Mouse (Mus musculus): Measurements from ENCODE around the gene Mthfd1. TPM values are rescaled to one million over a fixed set of nuclear protein-coding genes. Genes with fewer than 3 reads are reported as not detected.
A peak's percentile ranks its signal among the peaks of the same experiment; 100 is the strongest.

Gene Mthfd1
- total RNA-seq, 4 experiments from 2014 or later, result 42.5 to 45.2 (median 42.9) TPM

DNA sequence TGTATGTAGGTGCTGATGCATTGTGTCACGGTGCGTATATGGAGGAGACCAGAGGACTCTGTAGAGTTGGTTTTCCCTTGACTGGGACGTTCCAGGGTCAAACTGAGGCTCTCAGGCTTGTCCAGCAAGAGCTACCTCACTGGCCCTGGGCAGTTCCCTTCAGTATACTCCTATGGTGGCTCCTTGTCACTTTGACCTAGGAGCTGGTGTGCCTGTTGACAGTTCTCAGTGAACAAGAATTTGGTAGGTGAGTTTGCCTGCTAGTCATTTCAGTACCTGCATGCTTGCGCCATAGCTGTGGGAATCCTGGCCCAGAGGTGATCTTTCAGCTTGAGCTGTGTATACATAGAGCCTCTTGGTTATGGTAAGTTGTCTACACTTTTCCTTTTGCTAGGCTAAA lies 7.8 kb downstream of the Mthfd1 start:
- DNase-seq (ENCODE audit: low spot score in 2 of 2), result no peak

DNA sequence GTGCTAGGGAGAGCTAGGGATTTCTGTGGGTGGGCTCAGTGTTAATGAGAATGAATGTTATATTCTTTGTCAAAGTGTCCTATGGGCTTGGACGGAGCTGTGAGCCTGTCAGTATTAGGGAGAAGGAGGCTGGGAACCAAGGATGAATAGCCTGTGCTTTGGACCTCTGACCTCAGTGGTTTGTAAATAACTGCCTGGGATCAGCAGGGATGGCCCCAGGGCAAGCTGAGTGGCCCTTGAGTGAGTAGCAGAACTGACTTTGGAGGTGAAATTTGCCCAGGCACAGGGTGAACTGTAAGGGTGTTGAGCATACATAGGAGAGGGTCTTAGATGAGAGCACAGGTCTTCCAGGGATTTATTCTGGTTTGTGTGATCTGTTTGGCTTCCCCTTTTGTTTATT lies 8.8 kb downstream of the Mthfd1 start:
- no peak for DNase-seq (ENCODE audit: low spot score in 2 of 2)

DNA sequence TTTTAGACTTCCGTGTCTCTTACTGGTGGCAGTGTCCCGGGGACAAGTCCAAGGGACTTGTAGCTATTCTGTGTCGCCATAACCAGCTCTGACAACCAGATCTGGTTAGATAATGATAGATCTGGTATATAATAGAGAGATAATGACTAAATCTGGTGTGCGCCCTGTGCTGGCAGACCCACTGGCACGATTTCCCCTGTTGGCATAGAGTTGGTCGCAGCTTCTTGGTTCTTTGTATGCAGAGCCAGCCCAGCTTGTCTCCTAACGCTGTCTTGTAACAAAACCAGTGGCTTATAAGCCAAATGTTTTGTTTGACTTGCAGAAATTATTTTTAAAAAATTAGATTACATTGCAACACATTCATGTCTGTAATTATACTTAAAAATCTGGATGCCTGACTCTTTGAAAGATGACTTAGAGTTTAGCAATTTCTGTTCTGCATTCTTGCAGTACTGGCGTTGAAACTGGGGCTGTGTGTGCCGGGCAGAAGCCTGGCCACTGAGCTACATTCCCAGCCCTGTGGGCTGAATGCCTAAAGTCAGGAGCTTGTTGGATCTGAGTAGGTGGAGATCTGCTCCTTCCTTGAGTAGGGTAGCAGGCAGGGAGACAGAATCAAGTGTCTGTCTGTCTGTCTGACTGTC lies 9.3 kb downstream of the Mthfd1 start:
- DNase-seq (ENCODE audit: low spot score in 2 of 2), result peak in 1 of 2 experiments; percentile 37

DNA sequence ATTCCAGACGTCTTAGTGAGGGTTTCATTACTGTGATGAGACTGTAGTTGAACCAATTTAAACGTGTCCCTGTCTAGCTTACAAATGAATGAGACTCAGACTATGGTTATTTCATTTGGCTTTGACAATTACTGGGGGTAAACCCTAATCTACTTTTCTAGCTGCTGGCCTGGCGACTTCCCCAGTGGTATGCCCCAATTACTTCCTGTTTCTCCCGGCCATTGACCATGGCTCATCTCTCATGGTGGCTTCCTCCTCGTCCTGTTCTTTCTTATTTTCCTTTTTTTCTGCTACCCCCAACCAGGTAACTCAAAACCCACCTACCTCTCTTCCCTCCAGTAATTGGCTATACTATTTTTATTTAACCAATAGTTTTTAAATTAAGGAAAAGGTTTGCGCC lies 9.9 kb downstream of the Mthfd1 start:
- no peak for DNase-seq (ENCODE audit: low spot score in 2 of 2)

DNA sequence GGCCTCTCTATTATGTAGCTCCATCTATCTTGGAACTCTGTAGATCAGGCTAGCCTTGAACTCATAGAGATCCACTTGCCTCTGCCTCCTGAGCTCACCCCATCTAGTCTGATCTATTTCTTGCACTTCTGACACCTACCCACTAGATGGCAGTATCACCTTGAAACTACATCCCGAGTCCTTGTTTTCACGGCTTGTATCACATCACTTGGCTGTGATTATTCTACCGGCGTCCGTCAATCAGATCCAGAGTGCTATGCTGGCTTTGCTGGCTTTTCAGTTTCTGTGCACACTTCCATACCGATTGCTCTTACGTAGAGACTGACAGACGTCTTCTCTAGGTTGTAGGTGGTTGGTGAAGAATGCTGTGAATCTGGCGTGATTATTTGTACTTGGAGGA lies 11.8 kb downstream of the Mthfd1 start:
- no peak for DNase-seq (ENCODE audit: low spot score in 2 of 2)

DNA sequence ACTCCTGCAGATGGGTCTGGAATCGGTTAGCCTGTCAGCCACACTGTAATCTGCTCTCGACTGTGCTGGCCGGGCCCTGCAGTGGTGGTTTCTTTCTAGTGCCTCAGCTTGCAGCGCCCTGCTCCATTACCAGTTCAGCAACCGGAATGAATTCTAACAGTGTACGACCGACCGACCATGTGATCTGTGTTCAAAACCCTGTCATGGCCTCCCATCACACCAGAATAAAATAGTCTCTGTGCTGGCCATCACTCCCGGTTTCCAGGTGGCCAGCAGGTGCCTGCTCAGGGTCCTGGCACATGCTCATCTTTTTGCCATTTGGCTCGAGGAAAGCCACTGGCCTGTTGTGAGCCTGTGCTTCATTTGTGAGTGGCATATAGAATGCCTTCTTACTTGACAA lies 13.6 kb downstream of the Mthfd1 start:
- DNase-seq (ENCODE audit: low spot score in 2 of 2), result no peak

DNA sequence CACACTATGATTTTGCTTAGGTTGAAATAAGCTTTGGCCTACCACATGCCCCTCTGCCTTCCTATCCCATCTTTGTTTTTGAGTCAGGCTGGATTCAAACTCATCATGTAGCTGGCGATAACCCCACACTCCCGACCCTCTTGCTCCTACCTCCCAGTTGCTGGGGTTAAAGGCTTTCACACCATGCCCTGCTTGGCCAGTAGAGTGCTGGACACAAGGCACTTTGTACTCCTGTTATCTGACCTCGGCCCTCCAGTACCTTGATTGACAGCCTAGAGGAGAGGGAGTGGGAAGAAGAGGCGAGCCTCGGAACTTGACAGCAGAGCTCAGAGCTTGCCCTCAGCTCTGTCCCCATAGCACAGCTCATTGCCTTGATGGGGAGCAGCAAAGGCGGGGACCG lies 14.1 kb downstream of the Mthfd1 start:
- DNase-seq (ENCODE audit: low spot score in 2 of 2), result no peak

DNA sequence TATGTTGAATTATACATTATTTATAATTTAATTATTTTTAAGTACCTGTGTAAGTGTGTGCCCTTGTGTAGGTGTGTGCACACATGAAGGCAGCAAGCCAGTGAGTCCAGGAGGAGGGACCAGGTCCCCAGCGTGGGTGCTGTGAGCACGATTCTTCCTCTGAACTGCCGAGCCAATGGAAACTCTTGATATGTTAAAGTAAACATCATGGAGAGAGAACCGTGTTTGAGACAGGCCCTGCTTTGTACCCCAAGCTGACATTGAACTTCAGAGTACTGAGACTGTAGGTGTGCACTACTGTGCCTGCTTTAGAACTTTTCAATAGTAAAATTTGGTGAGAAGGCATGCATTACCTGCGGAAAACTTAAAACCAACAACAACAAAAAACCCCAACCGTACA lies 16.4 kb downstream of the Mthfd1 start:
- no peak for DNase-seq (ENCODE audit: low spot score in 2 of 2)

DNA sequence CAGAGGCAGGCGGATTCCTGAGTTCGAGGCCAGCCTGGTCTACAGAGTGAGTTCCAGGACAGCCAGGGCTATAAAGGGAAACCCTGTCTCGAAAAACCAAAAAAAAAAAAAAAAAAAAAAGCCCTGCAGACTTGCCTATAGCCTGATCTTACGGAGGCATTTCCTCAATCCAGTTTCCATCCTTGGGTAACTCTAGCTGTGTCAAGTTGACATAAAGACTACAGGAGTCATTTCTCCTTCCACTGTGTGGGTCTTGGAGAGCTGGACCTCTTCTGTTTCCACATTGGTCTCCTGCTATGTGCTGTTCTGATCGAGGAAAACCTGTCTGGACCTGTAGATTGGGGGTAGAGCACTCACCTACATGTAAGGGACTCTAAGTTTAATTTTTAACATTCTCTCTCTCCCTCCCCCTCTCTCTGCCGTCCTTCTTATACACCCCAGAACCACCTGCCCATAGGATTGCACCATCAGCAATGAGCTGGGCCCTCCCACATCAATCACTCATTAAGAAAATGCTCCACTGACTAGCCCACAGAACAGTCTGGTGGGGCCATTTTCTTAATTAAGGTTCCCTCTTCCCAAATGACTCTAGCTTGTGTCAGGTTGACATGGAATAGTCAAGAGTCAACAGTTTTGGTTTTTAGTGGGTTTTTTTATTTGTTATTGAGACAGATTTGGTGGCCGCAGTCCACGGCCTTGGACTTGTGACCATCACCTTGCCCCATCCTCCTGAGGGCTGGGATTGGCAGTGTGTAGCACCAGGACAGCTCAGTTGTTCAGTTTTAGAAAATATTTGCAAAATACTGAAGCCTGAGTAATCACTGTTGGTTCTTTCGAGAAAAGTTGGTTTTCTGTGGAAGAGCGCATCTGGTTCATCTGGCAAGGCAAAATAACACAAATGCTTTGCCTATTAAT lies 17.8 kb downstream of the Mthfd1 start:
- no peak for DNase-seq (ENCODE audit: low spot score in 2 of 2)

DNA sequence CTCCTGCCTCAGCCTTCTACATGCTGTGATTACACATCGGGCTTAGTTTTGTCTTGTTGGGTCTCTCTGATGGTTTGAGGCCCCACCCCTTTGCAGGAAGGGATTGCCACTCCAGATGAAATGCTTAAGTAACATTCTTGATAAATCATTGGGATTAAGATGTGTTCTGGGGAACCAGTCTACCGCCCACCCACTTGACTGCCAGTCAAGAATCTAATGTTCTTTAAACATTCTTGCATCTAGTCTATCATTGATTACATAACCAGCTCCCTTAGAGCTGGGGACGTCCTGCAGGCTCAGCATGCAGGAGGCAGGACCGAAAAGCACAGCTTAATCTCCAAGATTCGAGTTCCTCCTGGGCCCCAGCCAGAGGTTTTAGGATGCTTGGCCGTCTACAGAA lies 23.1 kb downstream of the Mthfd1 start:
- DNase-seq (ENCODE audit: low spot score in 2 of 2), result no peak

DNA sequence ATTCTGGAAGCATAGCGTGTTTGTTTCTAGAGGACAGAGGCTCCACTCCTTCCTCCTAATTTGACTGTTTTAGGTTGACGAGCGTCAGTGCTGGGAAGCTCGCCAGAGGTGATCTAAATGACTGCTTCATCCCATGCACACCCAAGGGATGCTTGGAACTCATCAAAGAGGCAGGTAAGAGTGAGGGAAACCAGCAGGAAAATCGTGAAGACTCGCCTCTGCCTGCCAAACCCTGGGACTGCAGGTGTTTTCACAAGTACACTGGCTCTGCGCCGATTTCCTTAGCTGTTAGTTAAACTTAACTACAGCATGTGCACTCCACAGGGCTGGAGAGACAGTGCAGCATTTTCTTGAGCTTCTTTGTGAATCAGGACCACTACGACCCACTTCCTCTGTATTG lies 25.5 kb downstream of the Mthfd1 start:
- peak in 1 of 2 experiments; percentile 55 for DNase-seq (ENCODE audit: low spot score in 2 of 2)

DNA sequence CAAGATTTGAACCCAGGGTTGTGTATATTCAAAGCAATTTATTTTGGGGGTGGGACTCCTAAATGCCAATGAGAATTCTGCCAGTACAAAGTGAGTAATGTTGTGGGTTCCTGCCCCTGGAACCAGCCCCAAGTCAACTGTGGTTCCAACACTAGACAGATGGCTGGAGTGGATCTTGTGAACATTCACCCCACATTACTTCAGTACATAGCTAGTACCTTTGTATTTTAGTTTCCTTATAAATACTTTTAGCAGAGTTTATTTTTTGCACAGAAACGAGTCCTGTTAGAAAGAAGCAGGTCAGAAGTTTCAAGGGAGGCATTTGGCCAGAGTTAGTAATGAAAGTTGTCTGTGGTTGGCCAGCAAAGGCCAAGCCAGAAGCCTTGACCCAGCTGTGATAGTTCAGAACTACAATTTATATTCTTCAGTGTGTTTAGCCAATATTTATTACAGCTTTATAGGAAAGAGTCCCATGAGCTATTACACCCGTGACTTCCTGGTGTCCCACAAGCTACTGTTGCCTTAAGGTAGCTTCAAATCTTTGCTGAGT lies 26.1 kb downstream of the Mthfd1 start:
- no peak for DNase-seq (ENCODE audit: low spot score in 2 of 2)

DNA sequence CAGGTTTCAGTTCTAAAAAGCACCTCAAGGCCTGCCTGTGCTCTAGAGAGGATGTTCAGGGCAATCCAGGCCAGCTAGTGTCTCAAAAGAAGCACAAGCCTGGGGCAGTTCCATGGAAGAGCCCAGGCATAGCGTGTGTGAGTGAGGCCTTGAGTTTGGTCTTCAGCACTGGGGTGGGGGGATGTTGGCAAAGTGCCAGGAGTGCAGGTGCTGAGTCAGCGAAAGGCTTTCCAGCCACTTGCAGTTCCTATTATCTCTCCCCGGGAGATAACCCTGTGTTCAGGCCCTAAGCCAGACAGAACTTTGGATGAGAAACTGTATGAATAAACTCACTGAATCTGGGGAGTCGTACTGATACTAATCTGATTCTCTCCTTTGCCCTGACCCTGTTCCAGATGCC lies 27.0 kb downstream of the Mthfd1 start:
- no peak for DNase-seq (ENCODE audit: low spot score in 2 of 2)

DNA sequence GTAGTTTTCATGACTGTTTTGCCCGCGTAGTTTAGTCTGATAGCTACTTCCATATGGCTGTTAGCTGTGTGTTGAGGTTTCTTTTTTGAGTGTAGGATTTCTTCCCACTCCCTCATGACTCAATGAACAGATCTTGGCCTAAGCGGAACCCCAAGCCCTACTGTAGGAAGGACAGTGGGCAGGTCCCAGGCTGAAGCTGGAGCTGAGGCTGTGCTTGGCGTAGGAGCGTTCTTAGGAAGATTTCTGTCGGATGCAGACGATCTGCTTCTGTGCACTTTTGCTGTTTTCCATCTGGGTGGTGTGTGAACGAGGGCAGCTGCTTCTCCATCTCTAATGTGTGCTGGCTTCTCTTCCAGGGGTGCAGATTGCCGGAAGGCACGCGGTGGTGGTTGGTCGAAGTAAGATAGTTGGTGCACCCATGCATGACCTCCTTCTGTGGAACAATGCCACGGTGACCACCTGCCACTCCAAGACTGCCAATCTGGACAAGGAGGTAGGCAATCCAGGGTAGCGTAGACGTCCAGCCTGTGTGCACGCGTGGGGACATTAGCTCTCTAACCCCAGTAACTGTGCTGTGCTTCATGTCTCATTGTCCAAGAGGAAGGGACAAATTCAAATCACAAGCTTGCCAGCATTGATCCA lies 27.6 kb downstream of the Mthfd1 start:
- DNase-seq (ENCODE audit: low spot score in 2 of 2), result peak in 1 of 2 experiments; percentile 49

DNA sequence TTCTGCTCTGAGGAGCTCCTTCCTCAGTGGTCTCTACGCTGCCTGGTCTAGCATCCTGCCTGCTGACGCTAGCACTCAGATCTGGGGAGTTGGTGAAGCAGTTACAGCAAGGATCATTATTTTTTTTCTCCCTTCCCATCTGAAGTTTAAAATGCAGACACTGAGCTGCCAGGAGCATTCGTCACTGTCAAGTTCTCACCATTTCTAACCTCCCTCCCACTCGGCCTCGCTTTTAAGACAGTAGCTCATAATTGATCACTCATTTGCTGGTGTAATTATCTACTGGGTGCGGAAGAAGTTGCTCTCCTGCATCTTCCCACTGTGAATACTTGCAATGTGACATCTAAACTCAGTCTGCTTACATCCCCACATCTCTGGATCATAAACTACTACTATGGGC lies 30.3 kb downstream of the Mthfd1 start:
- no peak for DNase-seq (ENCODE audit: low spot score in 2 of 2)

DNA sequence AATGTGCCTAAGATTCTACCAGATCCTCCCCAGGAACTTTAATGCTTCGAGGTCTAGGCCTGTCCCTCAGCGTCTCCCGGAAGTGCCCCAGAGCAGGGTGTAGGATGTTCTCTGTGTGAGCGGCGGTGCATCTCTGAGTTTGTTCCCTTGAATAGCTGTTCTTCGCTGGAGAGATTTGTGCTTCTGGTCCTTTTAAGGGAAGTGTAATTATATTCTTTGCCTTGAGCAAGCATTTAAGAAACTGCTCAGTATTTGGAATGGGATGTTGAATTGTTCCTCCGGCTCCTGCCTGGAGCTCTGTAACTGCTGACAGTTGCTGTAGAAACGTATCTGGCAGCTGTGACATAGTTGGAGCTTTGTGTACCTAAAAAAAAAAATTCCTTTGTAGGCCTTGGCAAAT lies 32.9 kb downstream of the Mthfd1 start:
- peak in 1 of 2 experiments; percentile 43 for DNase-seq (ENCODE audit: low spot score in 2 of 2)

DNA sequence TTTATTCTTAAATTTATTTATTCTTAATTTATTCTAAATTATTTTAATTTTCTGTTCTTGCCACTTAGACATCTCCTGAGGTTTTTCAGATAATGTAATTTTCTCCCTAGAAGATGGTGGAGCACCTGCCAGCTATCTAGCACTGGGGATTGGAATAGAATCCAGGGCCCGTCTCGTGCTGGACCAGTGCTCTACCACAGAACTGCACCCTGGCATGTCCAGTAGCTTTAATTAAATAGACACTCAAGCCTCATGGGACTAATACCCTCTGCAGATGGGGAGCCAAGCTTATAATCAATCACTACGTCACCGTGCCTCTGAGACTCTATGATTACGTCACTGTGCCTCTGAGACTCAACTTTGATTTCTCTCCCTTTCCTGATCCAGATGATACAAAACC lies 33.4 kb downstream of the Mthfd1 start:
- no peak for DNase-seq (ENCODE audit: low spot score in 2 of 2)

DNA sequence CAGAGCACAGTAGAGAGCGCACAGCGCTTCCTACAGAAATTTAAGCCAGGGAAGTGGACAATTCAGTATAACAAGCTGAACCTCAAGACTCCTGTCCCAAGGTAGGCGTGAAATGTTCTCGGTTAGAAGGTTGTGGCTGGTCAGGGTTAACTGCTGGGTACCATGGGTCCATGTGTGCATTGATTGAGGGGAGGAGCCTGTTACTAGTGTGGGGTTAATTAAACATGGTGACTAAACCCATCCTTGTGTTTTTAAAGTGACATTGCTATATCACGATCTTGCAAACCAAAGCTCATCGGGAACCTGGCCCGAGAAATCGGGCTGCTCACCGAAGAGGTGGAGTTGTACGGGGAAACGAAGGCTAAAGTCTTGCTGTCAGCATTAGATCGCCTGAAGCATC lies 34.3 kb downstream of the Mthfd1 start:
- no peak for DNase-seq (ENCODE audit: low spot score in 2 of 2)

DNA sequence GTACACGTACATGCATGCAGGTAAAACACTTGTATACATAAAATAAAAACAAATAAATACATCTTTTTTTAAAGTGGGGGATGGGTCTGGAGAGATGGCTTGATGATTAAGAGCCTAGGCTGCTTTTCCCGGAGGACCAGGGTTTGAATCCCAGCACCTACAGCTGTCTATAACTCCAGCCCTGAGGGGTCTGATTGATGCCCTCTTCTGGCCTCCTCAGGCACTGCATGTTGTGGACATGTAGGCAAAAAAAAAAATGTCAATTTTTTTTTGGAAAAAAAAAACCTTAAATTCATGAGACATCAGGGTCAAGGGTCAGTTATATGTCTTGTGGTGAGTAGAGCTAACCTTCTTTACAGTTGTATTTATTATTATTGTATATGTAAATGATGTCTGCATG lies 35.2 kb downstream of the Mthfd1 start:
- no peak for DNase-seq (ENCODE audit: low spot score in 2 of 2)

DNA sequence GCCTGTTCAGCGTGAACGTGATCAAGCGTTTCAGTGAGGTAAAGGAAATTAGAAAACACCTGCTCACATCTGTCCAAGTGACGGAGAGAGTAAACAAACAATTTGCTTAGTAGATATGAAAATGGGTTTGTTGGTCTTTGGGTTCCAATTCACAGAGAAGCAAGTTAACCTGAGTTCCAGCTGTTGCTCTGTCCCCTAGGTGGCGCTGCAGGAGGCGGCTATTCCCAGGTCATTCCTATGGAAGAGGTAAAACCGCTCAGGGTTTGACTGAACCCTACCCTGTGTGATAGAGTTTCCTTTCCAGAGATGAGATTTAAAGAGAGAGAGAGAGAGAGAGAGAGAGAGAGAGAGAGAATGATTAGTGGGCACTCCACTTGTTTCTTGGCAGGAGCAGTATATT lies 38.1 kb downstream of the Mthfd1 start:
- no peak for DNase-seq (ENCODE audit: low spot score in 2 of 2)

DNA sequence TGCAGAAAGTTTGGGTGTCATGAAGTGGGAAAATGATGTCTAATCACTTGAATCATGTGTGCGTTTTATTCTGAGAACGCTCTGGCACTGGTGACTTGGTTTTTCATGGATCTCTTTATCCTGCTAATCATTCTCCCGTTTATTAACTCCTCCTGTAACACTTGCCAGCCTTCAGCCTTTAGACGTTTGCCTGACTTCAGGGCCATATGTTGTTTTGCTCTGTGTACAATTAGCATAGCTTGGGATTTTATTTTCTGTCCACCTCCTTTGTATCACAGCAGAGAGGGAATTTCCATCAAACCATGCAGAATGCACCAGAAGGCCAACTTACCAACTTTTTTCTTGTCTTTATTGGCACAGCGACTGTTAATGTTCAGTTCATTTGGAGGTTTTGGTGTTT lies 42.7 kb downstream of the Mthfd1 start:
- DNase-seq (ENCODE audit: low spot score in 2 of 2), result no peak

DNA sequence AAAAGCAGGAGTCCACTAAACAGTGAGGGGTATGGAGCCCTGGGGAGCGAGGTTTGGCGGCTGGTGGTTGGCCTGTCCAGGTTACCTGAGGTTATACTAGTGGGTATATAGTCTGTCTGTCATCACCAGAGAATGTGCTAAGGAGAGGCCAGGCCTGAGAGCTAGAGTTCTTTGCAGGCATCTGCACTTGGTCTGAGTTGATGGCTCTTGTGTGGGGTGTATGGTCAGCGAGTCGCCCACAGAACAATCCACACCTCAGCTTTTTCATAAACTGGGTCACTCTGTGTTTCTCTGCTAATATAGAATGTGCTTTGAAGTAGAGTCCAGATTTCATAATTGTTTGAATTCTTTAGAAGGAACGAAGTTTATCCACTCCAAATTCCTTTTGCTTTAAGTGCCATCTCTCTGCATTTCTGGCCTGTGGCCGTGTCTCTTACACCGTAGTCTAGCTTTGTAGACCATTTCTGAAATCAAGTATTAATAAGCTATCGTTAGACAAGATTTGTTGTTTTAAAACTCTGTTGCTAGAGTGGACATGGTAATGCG lies 44.3 kb downstream of the Mthfd1 start:
- no peak for DNase-seq (ENCODE audit: low spot score in 2 of 2)
